Mouse (Mus musculus) neural tube, embryonic 14.5 days (tissue): ENCODE results near the gene Tgfb2. TPM values are rescaled to one million over a fixed set of nuclear protein-coding genes. Genes with fewer than 3 reads are reported as not detected.

Experiments
- ATAC-seq: fragments of 200-750 bp; cut with Nextera tagmentation; 2 replicates; pipeline ENCODE4 v1.8.0; 2017; ENCODE audit warnings: low read depth, mild to moderate bottlenecking, moderate TSS enrichment, moderate library complexity
- H3K27ac ChIP-seq: fragments of 300-500 bp; sonication (generic); 2 replicates; pipeline ENCODE4 v1.5.1; 2014; ENCODE audit warnings: low read depth, mild to moderate bottlenecking, control low read depth, low read length, moderate library complexity, mixed read lengths
- H3K27me3 ChIP-seq: fragments of 300-500 bp; sonication (generic); 2 replicates; pipeline ENCODE4 v1.6.1; 2014; ENCODE audit warnings: low read length; ENCODE audit not compliant: control insufficient read depth, insufficient read depth
- H3K36me3 ChIP-seq: fragments of 300-500 bp; sonication (generic); 2 replicates; pipeline ENCODE4 v1.6.1; 2014; ENCODE audit warnings: low read length, mixed read lengths; ENCODE audit not compliant: control insufficient read depth, insufficient read depth
- H3K4me1 ChIP-seq: fragments of 300-500 bp; sonication (generic); 2 replicates; pipeline ENCODE4 v1.6.1; 2014; ENCODE audit warnings: low read length; ENCODE audit not compliant: control insufficient read depth, insufficient read depth
- H3K4me2 ChIP-seq: fragments of 300-500 bp; sonication (generic); 2 replicates; pipeline ENCODE4 v1.6.1; 2014; ENCODE audit warnings: mild to moderate bottlenecking, low read depth, low read length, control low read depth
- H3K4me3 ChIP-seq: fragments of 300-500 bp; sonication (generic); 2 replicates; pipeline ENCODE4 v1.5.1; 2014; ENCODE audit warnings: low read depth, low read length, control low read depth, mixed read lengths
- H3K9ac ChIP-seq: fragments of 300-500 bp; sonication (generic); replicated peaks from 2 replicates; pipeline ENCODE4 v1.6.1; 2014; ENCODE audit warnings: low read depth, mild to moderate bottlenecking, control low read depth, low read length, mixed read lengths
- H3K9me3 ChIP-seq: fragments of 300-500 bp; sonication (generic); 2 replicates; pipeline ENCODE4 v1.6.1; 2016; ENCODE audit warnings: low read length; ENCODE audit not compliant: control insufficient read depth
- WGBS: fragments of 180-500 bp; shearing (Covaris S2); extraction: QIAGEN DNeasy Blood & Tissue Kit; methylation state at CpG from one replicate; pipeline ENCODE4 v1.1.7; 2014; 5-methylcytosine and 5-hydroxymethylcytosine counted together
- polyA plus RNA-seq: library from polyadenylated mRNA; unstranded; fragments of >200 nt; fragmentation: Nextera tagmentation; extraction: Ambion mirVana; gene quantifications from 2 replicates; pipeline ENCODE4 v1.2.1, GENCODE M21; 2014

The Tgfb2 gene
- polyA plus RNA-seq, 1 experiment from 2014 or later = 35.9 TPM

DNA sequence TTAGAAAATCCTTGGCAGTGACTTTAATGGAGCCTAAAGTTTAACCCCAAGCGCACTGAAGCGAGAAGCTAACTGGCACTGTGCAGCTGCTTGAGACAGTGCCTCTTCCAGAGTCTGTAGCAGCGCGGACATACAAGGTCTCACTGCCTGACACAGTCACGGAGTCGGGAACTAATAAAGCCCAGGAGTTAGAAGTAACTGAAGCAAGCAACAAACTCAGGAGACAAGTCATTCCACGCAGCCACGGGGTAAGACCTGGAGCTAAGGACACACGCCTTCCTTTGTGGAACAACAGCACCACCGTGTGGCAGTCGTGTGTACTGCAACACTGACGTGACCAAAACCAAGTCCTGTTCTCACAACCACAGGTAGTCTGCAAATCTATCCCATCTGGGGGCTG lies 16.1 kb upstream of the Tgfb2 start:
- H3K4me2 ChIP-seq = no peak overlapping the region
- no peaks in the 10 kb centered on the region for H3K27me3 ChIP-seq
- no peak overlapping the region for H3K9ac ChIP-seq
- no peaks in the 10 kb centered on the region; the same call in 1 of the 2 replicates for H3K36me3 ChIP-seq
- 43% methylated on average over 12 of the region's 12 CpGs for WGBS
- no peaks in the 10 kb centered on the region for H3K4me1 ChIP-seq
- H3K27ac ChIP-seq = no peak overlapping the region
- no peak overlapping the region for H3K4me3 ChIP-seq
- ATAC-seq = peak; percentile 81
- H3K9me3 ChIP-seq = no peaks in the 10 kb centered on the region

DNA sequence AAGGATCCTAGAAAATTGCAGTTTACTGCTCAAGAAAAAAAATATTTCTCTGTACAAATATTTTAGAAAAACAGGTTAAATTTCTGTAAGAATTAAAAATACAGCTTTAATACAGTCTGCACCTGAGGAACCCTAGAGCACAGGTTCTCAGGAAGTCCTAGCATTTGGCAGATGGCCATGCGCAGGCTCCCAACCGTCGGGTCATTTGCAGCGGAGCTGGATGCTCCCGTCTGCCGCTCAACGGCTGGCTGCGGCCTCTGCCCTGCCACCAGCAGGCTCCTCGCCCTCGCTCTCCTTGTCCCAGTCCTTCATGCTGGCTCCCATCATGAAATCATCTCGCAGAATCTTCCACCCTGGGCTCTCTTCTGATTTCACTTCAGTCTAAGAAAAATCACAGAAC lies 15.4 kb upstream of the Tgfb2 start:
- ATAC-seq = no peak
- H3K4me2 ChIP-seq = no peak overlapping the region
- 95% methylated on average over 11 of the region's 11 CpGs for WGBS

DNA sequence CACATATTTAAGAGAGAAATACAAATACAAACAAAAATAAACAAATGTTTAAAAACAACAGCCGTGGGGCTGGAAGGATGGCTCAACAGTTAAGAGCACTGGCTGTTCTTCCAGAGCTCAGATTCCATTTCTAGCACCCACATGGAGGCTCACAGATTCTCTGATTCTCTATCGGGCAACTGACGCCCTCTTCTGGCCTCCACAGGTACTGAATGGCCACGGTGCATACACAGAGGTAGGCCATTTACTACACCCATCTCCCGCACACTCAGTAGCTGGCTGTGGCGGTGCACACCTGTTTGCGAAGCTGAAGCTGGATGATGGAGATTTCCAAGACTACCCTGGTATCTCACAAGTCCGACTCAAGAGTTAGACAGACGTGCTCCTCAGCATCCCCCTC lies 13.9 kb upstream of the Tgfb2 start:
- WGBS = 92% methylated on average over 9 of the region's 9 CpGs
- no peak overlapping the region for H3K4me3 ChIP-seq
- no peaks in the 10 kb centered on the region for H3K4me1 ChIP-seq

More for the DNA sequence above, 15.4 kb upstream of the Tgfb2 start:
- Histone ChIP-seq H3K27me3 (no peaks in the 10 kb centered on the region), H3K27ac (no peak overlapping the region), H3K36me3 (no peaks in the 10 kb centered on the region; the same call in 1 of the 2 replicates), H3K4me1 (no peaks in the 10 kb centered on the region), H3K9ac (no peak overlapping the region), H3K4me3 (no peak overlapping the region), H3K9me3 (no peaks in the 10 kb centered on the region)

DNA sequence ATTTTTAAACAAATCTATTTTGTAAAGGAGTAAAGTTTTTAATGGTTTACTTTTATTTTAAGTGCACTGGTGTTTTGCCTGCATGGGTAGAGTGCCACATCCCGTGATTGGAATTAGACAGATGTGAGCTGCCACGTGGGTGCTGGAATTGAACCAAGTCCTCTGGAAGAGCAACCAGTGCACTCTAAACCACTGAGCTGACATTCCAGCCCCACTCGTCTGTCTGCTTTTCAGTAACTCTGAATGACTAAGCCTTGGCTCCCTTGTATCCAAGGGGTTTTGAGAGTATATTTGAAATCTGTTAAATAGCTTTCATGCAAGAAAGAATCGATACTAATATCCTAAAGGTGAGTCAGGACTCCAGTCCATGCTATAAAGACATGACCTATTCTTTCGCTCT lies 13.1 kb upstream of the Tgfb2 start:
- H3K4me1 ChIP-seq = no peaks in the 10 kb centered on the region
- no peak overlapping the region for H3K9ac ChIP-seq
- H3K4me3 ChIP-seq = no peak overlapping the region
- no peak overlapping the region for H3K4me2 ChIP-seq
- ATAC-seq = no peak
- H3K27ac ChIP-seq = no peak overlapping the region
- H3K27me3 ChIP-seq = no peaks in the 10 kb centered on the region
- H3K9me3 ChIP-seq = no peaks in the 10 kb centered on the region
- WGBS = 83% methylated on average over 5 of the region's 5 CpGs
- no peaks in the 10 kb centered on the region; the same call in 1 of the 2 replicates for H3K36me3 ChIP-seq

More for the DNA sequence above, 13.9 kb upstream of the Tgfb2 start:
- no peak overlapping the region for H3K27ac ChIP-seq
- H3K36me3 ChIP-seq = no peaks in the 10 kb centered on the region; the same call in 1 of the 2 replicates
- H3K9ac ChIP-seq = no peak overlapping the region
- H3K4me2 ChIP-seq = no peak overlapping the region
- H3K9me3 ChIP-seq = no peaks in the 10 kb centered on the region
- no peak for ATAC-seq
- no peaks in the 10 kb centered on the region for H3K27me3 ChIP-seq

- Histone ChIP-seq H3K4me1 (no peaks in the 10 kb centered on the region), H3K4me2 (no peak overlapping the region), H3K27me3 (no peaks in the 10 kb centered on the region), H3K9ac (no peak overlapping the region), H3K4me3 (no peak overlapping the region), H3K27ac (no peak overlapping the region), H3K36me3 (no peaks in the 10 kb centered on the region; the same call in 1 of the 2 replicates), H3K9me3 (no peaks in the 10 kb centered on the region)
- WGBS = 87% methylated on average over 17 of the region's 17 CpGs
- ATAC-seq = no peak
Observed at GRCm38 (mm10) chr1:186714980-186715896, 9.4 kb upstream of the Tgfb2 start.

GRCm38 (mm10) chr1:186714215-186714614 lies 8.4 kb upstream of the Tgfb2 start:
- Histone ChIP-seq H3K27me3 (no peaks in the 10 kb centered on the region), H3K9me3 (no peaks in the 10 kb centered on the region), H3K4me3 (no peak overlapping the region), H3K9ac (no peak overlapping the region), H3K27ac (no peak overlapping the region), H3K36me3 (no peaks in the 10 kb centered on the region), H3K4me2 (no peak overlapping the region), H3K4me1 (no peaks in the 10 kb centered on the region)
- 81% methylated on average over 4 of the region's 4 CpGs for WGBS
- no peak for ATAC-seq

DNA sequence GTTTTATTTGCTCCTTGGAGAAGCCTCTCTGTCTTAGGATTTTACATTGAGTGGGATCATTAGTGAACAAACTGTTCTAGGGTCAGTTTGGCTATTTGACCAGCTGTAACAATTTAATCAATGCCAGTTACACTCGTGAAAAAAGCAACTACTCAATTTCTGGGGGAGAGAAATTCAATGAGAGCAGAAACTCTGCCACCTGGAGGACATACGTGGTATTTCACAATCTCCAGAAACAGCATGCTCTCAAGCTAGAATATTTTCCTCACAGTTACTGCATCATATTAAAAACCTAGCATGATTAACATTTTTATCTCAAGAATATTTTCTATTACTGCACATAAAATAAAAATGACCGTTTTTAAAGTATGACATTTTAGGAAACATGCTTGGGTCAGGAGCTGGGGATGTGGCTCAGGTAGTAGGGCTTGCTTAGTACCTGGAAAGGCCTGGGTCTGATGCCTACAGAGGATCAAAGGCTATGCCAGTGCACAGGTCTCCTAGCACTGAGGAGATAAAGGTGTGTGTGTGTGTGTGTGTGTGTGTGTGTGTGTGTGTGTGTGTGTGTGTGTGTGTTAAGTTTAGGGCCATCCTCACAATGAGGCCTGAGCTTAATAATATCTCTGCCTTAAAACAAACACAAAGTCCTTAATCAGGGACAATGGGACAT lies 7.1 kb upstream of the Tgfb2 start:
- Histone ChIP-seq H3K4me1 (no peaks in the 10 kb centered on the region), H3K27ac (no peak overlapping the region), H3K36me3 (no peaks in the 10 kb centered on the region), H3K4me3 (no peak overlapping the region), H3K4me2 (no peak overlapping the region), H3K27me3 (no peaks in the 10 kb centered on the region), H3K9me3 (no peaks in the 10 kb centered on the region), H3K9ac (no peak overlapping the region)
- 2% methylated on average over 3 of the region's 3 CpGs for WGBS
- ATAC-seq = no peak

- peak overlapping the region; percentile 70 for H3K9ac ChIP-seq
- ATAC-seq = peak; percentile 74
- WGBS = 0% methylated on average over 58 of the region's 65 CpGs
- H3K9me3 ChIP-seq = no peaks in the 10 kb centered on the region
- peak overlapping the region; percentile 95 for H3K4me2 ChIP-seq
- H3K27ac ChIP-seq = peak overlapping the region; percentile 52; the same call in 1 of the 2 replicates
- peak overlapping the region; percentile 67 for H3K4me3 ChIP-seq
- no peaks in the 10 kb centered on the region for H3K36me3 ChIP-seq
- H3K4me1 ChIP-seq = peaks cover 10% of the 10 kb centered on the region; the same call in 1 of the 2 replicates
- no peaks in the 10 kb centered on the region for H3K27me3 ChIP-seq
Observed at GRCm38 (mm10) chr1:186705203-186705914, 430 bp downstream of the Tgfb2 start.
